Mouse (Mus musculus) brown adipose tissue, adult 24 weeks (tissue): ENCODE measurements around the gene Thg1l. TPM values are rescaled to one million over a fixed set of nuclear protein-coding genes. Genes with fewer than 3 reads are reported as not detected.

ENCODE experiments used
- H3K27ac ChIP-seq: fragments of 200-500 bp; replicated peaks from 2 replicates; pipeline ENCODE4 v1.5.1; 2012; ENCODE audit warnings: low read depth, mild to moderate bottlenecking, low read length
- H3K4me1 ChIP-seq: fragments of 200-500 bp; 2 replicates; pipeline ENCODE4 v1.6.1; 2012; ENCODE audit warnings: low read length, mixed read lengths; ENCODE audit not compliant: control insufficient read depth, insufficient read depth, insufficient read length
- H3K4me3 ChIP-seq: fragments of 200-500 bp; 2 replicates; pipeline ENCODE4 v1.5.1; 2012; ENCODE audit warnings: low read depth, mild to moderate bottlenecking, low read length, moderate library complexity; ENCODE audit not compliant: insufficient read depth
- polyA plus RNA-seq: library from polyadenylated mRNA; stranded (reverse); fragments of >200 nt; gene quantifications from 2 replicates; pipeline ENCODE4 v1.2.4, GENCODE M21; 2012; ENCODE audit not compliant: missing spikeins, insufficient read depth, insufficient read length

The Thg1l gene
- polyA plus RNA-seq, 1 experiment, result 10.9 TPM

DNA sequence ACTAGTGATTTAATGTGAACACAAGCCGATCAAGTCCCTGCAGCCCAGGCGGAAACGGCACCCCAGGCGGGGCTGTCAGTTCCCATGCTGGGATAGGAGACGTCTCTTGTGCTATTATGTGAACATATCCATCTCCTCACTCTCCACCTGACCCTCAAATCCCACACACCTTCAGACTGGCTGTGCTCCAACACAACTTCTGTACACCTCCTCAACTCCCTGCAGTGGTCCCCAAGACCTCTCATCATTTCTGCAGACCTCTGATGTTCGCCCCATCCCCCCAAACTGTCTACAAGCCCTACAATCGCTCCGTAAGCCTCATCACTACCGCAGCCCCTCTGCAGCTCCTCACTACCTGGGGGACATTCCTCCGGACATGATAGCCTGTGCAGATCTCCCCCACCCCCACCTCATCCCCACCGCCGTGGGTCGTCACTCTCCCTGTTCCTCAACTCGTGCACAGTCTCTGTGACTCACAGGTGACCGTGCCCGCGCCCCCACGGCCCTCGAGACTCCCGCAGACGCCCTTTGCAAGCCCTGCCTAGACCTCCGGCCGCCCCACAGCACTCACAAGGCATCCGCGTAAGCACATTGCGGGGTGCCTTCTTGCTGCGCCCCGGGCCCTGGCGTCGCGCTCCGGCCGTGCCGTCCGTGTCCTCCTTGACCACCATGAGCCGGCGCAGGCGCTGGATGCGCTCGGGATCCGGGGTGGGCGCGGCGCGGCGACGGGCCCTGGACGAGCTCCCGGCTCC, 11.2 kb downstream of the Thg1l start:
- Histone ChIP-seq H3K4me1 (peaks cover 3% of the 10 kb centered on the region; the same call in 1 of the 2 replicates), H3K27ac (no peak overlapping the region), H3K4me3 (peak overlapping the region; percentile 94)

DNA sequence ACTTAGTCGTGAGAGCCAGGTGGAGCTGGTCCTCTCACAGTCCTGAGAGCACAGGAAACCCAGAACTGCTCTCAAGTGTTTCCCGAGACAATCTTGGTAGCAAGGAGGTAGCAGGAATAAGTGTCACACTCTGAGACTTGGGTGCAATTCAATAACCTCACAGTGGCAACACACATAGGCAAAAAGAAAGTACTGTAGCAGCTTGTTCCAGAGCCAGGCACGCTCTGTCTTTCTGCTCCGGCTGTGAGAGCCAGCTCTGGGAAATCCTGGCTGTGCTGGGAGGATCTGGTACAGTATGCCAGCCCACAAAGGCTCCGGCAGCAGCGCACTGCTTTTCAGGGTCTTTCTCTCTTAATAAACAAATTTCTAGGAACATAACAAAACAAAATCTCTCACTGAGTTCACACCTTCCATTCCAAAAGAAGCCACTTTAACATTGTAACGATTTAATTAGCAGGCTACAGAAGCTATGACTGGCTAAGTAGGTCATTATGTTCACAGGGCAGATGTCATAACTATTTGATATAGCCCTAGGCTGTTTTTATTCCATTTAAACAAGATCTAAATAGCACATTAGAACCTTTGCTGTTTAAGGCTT, 12.1 kb downstream of the Thg1l start:
- H3K4me1 ChIP-seq, result peaks cover 3% of the 10 kb centered on the region; the same call in 1 of the 2 replicates
- no peak overlapping the region for H3K27ac ChIP-seq
- no peak overlapping the region for H3K4me3 ChIP-seq

DNA sequence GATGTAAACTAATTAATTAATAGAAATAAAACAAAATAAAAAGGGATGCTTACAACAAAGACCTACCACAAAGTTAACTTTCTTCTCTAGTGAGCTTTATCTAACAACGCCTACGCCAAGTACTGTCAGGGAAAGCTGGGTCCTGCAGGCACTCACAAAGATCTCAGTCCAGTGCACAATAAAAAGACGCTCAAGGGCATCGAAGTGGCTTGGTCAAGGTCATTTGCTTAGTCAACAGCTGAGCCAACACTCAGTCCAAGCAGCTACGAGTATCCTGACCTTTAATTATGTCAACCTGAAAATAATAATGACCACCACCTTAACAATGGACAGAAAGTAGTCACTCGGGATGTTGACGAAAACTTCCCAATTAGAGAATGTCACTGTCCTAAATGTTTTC, 13.0 kb downstream of the Thg1l start:
- Histone ChIP-seq H3K4me3 (no peak overlapping the region), H3K27ac (no peak overlapping the region), H3K4me1 (peaks cover 3% of the 10 kb centered on the region; the same call in 1 of the 2 replicates)

DNA sequence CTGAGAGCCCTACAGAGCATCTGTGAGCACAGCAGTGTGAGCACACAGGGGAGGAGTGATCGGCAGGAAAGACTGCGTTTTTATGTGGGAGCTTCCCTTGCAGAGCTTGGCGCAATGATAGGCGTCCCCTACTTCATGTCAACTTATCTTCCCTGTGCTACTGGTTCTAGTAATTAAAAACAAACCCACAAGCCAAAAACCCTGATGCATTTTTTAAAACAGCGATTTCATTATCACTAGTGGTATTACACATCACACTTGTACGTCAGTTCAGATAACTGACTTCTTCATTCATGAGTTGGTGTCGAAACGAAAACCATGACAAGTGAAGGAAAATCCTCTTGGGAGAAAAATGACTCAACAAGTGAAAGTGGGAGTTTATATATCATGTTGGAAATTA, 16.4 kb downstream of the Thg1l start:
- Histone ChIP-seq H3K27ac (no peak overlapping the region), H3K4me3 (no peak overlapping the region), H3K4me1 (peaks cover 3% of the 10 kb centered on the region; the same call in 1 of the 2 replicates)

DNA sequence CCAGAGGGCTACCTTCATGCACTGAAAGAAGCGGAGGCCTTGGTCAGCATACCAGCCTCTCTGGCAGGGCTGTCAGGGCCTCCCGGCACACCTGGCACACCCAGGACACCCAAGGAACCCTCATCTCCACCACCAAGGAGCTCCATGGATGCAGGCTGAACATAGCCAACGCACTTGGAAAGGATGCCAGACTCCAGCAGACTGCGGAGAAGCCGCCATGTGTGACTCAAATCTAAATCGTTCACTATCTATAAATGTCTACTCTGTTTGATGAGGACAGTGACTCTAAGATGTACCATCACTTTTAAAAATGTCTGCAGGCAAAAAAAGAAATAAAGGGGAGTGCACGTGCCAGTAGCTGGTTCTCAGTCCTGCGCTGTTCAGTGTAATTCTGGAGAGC, 17.8 kb downstream of the Thg1l start:
- Histone ChIP-seq H3K4me1 (no peaks in the 10 kb centered on the region), H3K27ac (no peak overlapping the region), H3K4me3 (no peak overlapping the region)

DNA sequence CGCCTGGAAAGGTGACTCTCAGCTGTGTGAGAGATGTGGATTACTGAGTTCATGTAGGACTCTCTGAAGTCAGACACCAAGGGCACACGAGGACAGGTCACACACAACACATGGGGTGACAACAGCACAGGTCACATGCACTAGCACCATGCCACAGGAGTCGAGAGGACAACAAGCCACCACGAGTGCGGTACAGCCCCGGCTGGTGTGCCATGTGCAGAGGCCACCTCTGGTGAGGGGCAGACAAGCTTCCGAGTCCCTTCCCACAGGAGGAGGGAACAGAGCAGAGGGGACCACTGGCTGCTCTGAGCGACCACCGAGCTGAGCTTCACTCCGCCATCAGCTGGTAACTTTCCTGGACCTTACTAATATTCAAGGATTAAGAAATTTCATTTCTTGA, 22.5 kb downstream of the Thg1l start:
- Histone ChIP-seq H3K4me1 (no peaks in the 10 kb centered on the region), H3K4me3 (no peak overlapping the region), H3K27ac (no peak overlapping the region)

DNA sequence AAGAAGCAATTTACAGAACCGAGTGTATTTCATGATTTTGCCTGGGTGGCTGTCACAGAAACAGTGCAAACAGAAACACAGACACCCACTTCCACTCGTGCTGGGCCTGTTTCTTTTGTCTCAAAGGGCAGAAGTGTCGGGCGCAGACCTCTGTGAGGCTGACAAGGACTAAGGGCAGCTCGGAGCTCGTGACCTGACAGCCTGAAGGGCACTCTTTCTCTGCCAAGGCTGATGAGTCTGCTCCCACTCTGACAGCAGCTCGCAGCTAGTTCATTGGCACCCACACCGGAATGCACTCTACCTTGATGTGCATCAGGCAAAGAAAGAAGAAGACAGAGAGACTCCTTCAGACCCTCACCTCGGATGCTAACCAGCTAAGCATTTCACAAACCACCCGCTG, 25.8 kb downstream of the Thg1l start:
- no peaks in the 10 kb centered on the region for H3K4me1 ChIP-seq
- no peak overlapping the region for H3K27ac ChIP-seq
- no peak overlapping the region for H3K4me3 ChIP-seq

DNA sequence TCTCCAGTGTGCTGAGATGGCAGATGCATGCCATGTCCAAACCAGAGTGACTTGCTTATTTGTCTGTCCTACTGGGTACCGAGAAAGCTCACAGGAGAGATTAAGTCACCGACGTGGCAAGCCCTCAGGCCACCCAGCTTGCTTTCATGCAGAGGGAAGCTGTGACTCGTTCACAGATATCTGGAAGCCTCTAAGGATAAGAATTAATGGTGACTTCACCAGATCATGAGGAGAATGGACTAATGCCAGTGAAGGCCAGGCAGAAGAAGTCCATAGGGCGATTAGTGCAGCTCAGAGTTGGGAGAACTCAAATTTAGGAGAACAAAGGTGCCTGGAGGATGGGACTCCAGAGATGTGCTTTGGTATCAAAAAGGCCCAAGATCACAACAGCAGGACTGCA, 27.8 kb downstream of the Thg1l start:
- H3K4me1 ChIP-seq, result no peaks in the 10 kb centered on the region

DNA sequence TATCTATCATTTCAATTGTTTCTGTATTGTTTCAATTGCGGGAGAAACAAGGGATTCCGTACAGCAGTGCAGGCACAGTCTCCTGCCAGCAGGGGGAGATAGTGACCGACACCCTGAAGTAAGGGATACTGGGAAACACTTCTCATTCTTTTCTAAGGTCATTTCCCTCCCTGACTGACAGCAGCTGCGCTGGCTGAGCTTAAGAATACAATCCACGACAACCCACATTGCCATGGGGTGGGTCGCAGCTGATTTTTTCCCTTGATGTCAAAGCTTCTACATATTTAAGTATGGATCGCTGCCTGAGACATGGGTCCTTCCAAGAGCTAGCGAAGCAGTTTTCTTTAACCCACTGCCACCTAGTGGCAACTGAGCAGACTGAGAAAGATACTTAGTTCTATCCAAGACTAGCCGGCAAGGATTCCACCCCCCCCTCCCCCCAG, 28.6 kb downstream of the Thg1l start:
- H3K27ac ChIP-seq, result peak overlapping the region; percentile 58; the same call in 1 of the 2 replicates
- H3K4me1 ChIP-seq, result no peaks in the 10 kb centered on the region
- H3K4me3 ChIP-seq, result peak overlapping the region; percentile 81

More for the DNA sequence above, 27.8 kb downstream of the Thg1l start:
- Histone ChIP-seq H3K27ac (no peak overlapping the region), H3K4me3 (no peak overlapping the region)

DNA sequence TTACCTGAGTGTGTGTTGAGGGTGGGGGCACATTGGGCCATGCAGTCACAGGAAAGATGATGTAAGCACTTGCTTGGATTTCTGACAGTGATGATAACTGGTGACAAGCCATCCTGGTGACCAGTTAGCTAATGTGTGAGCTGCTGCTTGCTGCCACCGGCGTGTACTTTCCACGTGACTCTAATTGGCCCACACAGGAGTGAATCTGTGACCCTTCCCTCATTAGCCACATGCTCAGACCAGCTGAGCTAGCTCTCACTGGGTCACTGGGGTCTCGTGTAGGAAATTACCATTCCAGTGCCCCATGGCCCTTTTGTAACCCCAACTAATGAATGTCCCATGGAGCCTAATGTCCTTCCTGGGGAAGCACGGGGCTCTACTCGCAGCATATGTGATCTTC, 29.9 kb downstream of the Thg1l start:
- Histone ChIP-seq H3K4me1 (no peaks in the 10 kb centered on the region), H3K4me3 (no peak overlapping the region), H3K27ac (no peak overlapping the region)

DNA sequence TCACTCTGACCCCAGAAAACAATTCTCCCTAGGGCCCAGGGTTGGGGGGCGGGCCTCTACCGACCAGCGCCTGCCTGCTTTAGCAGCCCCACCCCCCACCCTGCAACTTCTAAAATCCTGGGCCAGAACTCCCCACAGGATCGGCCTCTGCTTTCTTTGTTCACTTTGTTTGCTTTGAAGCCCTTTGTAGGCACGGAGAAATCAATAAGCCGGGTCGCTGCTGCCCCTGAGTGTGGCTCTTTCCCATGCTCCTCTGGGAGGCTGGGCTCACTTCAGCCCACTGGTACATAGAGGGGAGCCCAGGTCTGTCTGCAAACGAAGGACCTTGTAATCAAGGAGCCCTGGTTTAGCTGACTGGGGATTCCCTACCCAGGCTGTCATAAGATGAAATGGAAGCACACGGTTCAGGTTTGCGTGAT, 33.8 kb downstream of the Thg1l start:
- H3K4me1 ChIP-seq, result no peaks in the 10 kb centered on the region
- H3K27ac ChIP-seq, result no peak overlapping the region
- no peak overlapping the region for H3K4me3 ChIP-seq

DNA sequence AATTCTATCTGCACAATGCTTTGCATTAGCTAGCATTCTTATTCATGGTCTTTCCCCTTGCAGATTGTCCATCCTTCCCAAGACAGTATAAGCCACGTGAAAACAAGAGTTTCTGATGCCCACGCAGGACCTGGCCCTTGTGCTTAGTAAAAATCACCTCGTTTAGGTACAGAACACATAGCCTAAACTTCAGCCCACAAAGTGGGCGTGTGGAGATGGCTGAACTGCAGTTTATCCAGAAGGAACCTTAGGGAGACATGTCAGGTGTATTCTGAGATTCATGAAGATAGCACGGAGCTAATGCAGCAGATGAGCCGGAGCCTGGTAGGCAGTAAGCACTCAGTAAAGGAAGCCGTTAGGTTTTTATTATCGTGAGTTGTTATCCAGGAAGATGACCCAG, 34.3 kb downstream of the Thg1l start:
- Histone ChIP-seq H3K4me1 (no peaks in the 10 kb centered on the region), H3K4me3 (no peak overlapping the region), H3K27ac (no peak overlapping the region)

DNA sequence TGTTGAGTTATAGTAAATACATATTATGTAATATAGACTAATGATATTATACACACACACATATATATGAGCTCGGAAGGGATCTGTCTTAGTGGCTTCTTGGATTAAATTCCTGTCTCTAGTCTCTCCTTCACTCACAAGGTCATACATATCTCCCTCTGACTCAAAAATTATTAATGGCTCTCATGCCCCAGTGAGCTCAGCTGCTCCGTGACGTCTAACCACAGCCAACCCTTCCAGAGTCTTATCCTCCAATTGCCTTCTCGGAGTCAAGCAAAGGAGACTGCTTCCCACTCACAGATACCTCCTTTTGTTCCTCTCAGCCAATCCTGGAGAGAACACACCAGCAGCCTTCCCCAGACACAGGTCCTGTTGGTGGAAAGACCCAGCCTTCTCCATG, 36.5 kb downstream of the Thg1l start:
- no peaks in the 10 kb centered on the region for H3K4me1 ChIP-seq
- H3K4me3 ChIP-seq, result no peak overlapping the region
- H3K27ac ChIP-seq, result no peak overlapping the region

DNA sequence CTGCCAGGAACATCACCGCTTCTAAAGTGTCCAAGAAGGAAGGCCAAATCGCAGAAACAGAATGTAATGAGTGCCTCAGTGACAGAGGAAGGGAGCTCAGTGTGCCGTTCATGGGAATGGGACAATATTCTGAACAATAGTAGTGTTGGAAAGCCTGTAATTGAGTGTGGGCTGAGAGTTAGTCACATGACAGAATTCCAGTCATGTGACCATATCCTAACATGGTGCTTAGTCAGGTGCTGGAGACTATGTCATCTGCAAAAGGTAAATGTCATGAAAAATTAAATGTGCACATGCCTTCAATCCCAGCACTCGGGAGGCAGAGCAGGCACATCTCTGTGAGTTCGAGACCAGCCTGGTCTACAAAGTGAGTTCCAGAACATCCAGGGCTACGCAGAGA, 37.3 kb downstream of the Thg1l start:
- H3K4me1 ChIP-seq, result no peaks in the 10 kb centered on the region
- no peak overlapping the region for H3K27ac ChIP-seq
- H3K4me3 ChIP-seq, result no peak overlapping the region

DNA sequence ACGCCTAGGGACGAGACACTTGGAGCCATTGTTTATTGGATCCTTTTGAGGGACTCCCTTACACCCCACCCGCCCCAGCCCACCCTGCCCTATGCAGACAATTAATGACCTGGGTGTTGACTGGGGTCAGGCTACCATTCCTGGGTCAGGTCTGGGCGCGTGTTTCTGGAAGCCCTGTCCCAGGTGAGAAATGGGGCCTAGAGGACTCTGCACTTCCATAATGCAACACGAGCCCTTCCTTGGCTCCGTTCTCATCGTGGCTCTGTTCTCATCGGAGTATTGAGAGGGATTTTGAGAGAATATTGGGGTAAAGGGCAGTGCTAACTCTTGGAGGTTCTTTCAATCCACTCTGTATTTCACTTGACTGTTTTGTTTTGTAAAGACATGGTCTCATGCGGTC, 39.1 kb downstream of the Thg1l start:
- no peaks in the 10 kb centered on the region for H3K4me1 ChIP-seq
- H3K27ac ChIP-seq, result no peak overlapping the region
- H3K4me3 ChIP-seq, result no peak overlapping the region

DNA sequence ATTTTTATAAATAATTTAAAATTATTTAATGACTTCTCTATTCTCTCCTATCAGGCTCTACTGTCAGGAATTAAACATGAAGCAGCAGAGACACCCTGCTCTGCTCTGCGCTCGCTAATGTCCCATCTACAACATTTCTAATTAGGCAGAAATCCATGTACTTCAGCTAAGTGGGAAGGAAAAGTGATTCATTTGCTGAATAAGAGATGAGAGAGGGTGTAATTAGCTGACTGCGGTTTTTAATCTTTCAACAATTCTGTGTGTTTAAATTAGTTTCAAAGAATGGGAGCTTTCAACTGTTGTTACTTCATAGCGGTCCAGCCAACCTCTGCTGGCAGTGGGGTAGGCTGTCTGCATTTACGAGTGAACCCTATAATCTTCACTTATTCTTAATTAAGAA, 44.6 kb downstream of the Thg1l start:
- H3K4me3 ChIP-seq, result no peak overlapping the region
- no peaks in the 10 kb centered on the region for H3K4me1 ChIP-seq
- H3K27ac ChIP-seq, result no peak overlapping the region
